Mouse (Mus musculus) MEL (cell line): ENCODE measurements around the gene Poc1a. TPM values are rescaled to one million over a fixed set of nuclear protein-coding genes. Genes with fewer than 3 reads are reported as not detected.

Experiments
- DNase-seq: peaks from one replicate; pipeline ENCODE4 v3.0.0; 2011; ENCODE audit warnings: low read depth, low spot score
- H3K27ac ChIP-seq: 2 replicates; pipeline ENCODE4 v1.5.1; 2012; ENCODE audit warnings: low read depth, mild to moderate bottlenecking, control low read depth, low read length, moderate library complexity; ENCODE audit not compliant: control insufficient read depth
- H3K27me3 ChIP-seq, 2 experiments: fragments of 150-350 bp in 1 of 2; sonication (generic) in 1 of 2; 2 replicates each; pipeline ENCODE4 v1.6.1; 2012; ENCODE audit warnings: low read length in 2 of 2, mild to moderate bottlenecking in 2 of 2, improper control_type of control experiment in 1 of 2, moderate library complexity in 1 of 2; ENCODE audit not compliant: insufficient read depth in 2 of 2, control insufficient read depth in 1 of 2
- H3K36me3 ChIP-seq, 2 experiments: 2 replicates each; pipeline ENCODE4 v1.6.1; 2012 to 2014; ENCODE audit warnings: low read length in 2 of 2, improper control_type of control experiment in 1 of 2, inconsistent platforms in 1 of 2, mild to moderate bottlenecking in 1 of 2; ENCODE audit not compliant: insufficient read depth in 2 of 2, control insufficient read depth in 1 of 2
- H3K4me1 ChIP-seq, 2 experiments: fragments of 150-350 bp in 1 of 2; sonication (generic) in 1 of 2; 2 replicates each; pipeline ENCODE4 v1.6.1; 2012; ENCODE audit warnings: low read length in 2 of 2, improper control_type of control experiment in 1 of 2, mild to moderate bottlenecking in 1 of 2; ENCODE audit not compliant: insufficient read depth in 2 of 2, control insufficient read depth in 1 of 2
- H3K4me3 ChIP-seq, 2 experiments: fragments of 150-350 bp in 1 of 2; sonication (generic) in 1 of 2; 2 replicates each; pipeline ENCODE4 v1.5.1; 2012; ENCODE audit warnings: low read depth in 2 of 2, low read length in 2 of 2, mild to moderate bottlenecking in 2 of 2, moderate library complexity in 2 of 2, control low read depth in 1 of 2, improper control_type of control experiment in 1 of 2; ENCODE audit not compliant: control insufficient read depth in 1 of 2, insufficient read depth in 1 of 2
- H3K79me2 ChIP-seq: 2 replicates; pipeline ENCODE4 v1.6.1; 2012; ENCODE audit warnings: mild to moderate bottlenecking, low read length, moderate library complexity; ENCODE audit not compliant: control insufficient read depth, poor library complexity, insufficient read depth
- H3K9ac ChIP-seq: 2 replicates; pipeline ENCODE4 v1.6.1; 2012; ENCODE audit warnings: low read depth, mild to moderate bottlenecking, control low read depth, low read length, moderate library complexity; ENCODE audit not compliant: control insufficient read depth, poor library complexity, severe bottlenecking
- H3K9me3 ChIP-seq: fragments of 150-350 bp; sonication (generic); replicated peaks from 2 replicates; pipeline ENCODE4 v1.6.1; 2012; ENCODE audit warnings: mild to moderate bottlenecking, low read length, improper control_type of control experiment, moderate library complexity; ENCODE audit not compliant: insufficient read depth
- BHLHE40 ChIP-seq: IDR thresholded peaks from 2 replicates; pipeline ENCODE4 v1.6.1; 2012; ENCODE audit warnings: low read depth, mild to moderate bottlenecking, inconsistent platforms, low read length, improper control_type of control experiment, borderline replicate concordance
- CHD2 ChIP-seq: IDR thresholded peaks from 2 replicates; pipeline ENCODE4 v1.6.1; 2011; ENCODE audit warnings: low read length, improper control_type of control experiment
- CTCF ChIP-seq, 3 experiments: IDR thresholded peaks in 2 of 3; conservative IDR thresholded peaks in 1 of 3; 2 replicates each; pipeline ENCODE4 v1.5.1; 2011 to 2012; ENCODE audit warnings: low read length in 3 of 3, low read depth in 2 of 3, mild to moderate bottlenecking in 2 of 3, improper control_type of control experiment in 1 of 3, inconsistent platforms in 1 of 3, mixed read lengths in 1 of 3, moderate library complexity in 1 of 3; ENCODE audit not compliant: control insufficient read depth in 1 of 3, insufficient read depth in 1 of 3, poor library complexity in 1 of 3, severe bottlenecking in 1 of 3
- E2F4 ChIP-seq: IDR thresholded peaks from 2 replicates; pipeline ENCODE4 v1.6.1; 2011; ENCODE audit warnings: low read depth, low read length, improper control_type of control experiment, borderline replicate concordance
- ELF1 ChIP-seq: IDR thresholded peaks from 2 replicates; pipeline ENCODE4 v1.6.1; 2014; ENCODE audit warnings: low read depth, mild to moderate bottlenecking, inconsistent platforms, low read length, improper control_type of control experiment, moderate library complexity
- EP300 ChIP-seq, 2 experiments: IDR thresholded peaks; 2 replicates each; pipeline ENCODE4 v1.6.1; 2011; ENCODE audit warnings: improper control_type of control experiment in 2 of 2, low read length in 2 of 2, low read depth in 1 of 2, mild to moderate bottlenecking in 1 of 2
- GATA1 ChIP-seq: IDR thresholded peaks from 2 replicates; pipeline ENCODE4 v1.6.1; 2011; ENCODE audit warnings: low read depth, low read length, improper control_type of control experiment
- HCFC1 ChIP-seq: IDR thresholded peaks from 2 replicates; pipeline ENCODE4 v1.6.1; 2012; ENCODE audit warnings: low read depth, mild to moderate bottlenecking, inconsistent platforms, low read length, improper control_type of control experiment, moderate library complexity
- JUND ChIP-seq: IDR thresholded peaks from 2 replicates; pipeline ENCODE4 v1.6.1; 2011; ENCODE audit warnings: low read depth, mild to moderate bottlenecking, improper control_type of control experiment, low read length
- KAT2A ChIP-seq: conservative IDR thresholded peaks from 2 replicates; pipeline ENCODE4 v1.6.1; 2012; ENCODE audit warnings: low read depth, low read length, improper control_type of control experiment, inconsistent platforms
- MAFK ChIP-seq: IDR thresholded peaks from 2 replicates; pipeline ENCODE4 v1.6.1; 2011; ENCODE audit warnings: low read depth, mild to moderate bottlenecking, low read length, improper control_type of control experiment, borderline replicate concordance
- MAX ChIP-seq: IDR thresholded peaks from 2 replicates; pipeline ENCODE4 v1.6.1; 2011; ENCODE audit warnings: low read length, improper control_type of control experiment
- MEF2A ChIP-seq: IDR thresholded peaks from 2 replicates; pipeline ENCODE4 v1.6.1; 2014; ENCODE audit warnings: low read depth, mild to moderate bottlenecking, inconsistent platforms, low read length, improper control_type of control experiment; ENCODE audit not compliant: poor library complexity, insufficient replicate concordance, severe bottlenecking; ENCODE audit errors: extremely low read depth
- MXI1 ChIP-seq: IDR thresholded peaks from 2 replicates; pipeline ENCODE4 v1.6.1; 2011; ENCODE audit warnings: mild to moderate bottlenecking, low read depth, low read length, improper control_type of control experiment
- NELFE ChIP-seq: IDR thresholded peaks from 2 replicates; pipeline ENCODE4 v1.6.1; 2011; ENCODE audit warnings: low read depth, low read length, improper control_type of control experiment
- POLR2A ChIP-seq, 2 experiments: IDR thresholded peaks; 2 replicates each; pipeline ENCODE4 v1.6.1; 2011 to 2012; ENCODE audit warnings: low read length in 2 of 2, mild to moderate bottlenecking in 2 of 2, control low read depth in 1 of 2, improper control_type of control experiment in 1 of 2, low read depth in 1 of 2, moderate library complexity in 1 of 2; ENCODE audit not compliant: control insufficient read depth in 1 of 2, insufficient read depth in 1 of 2, poor library complexity in 1 of 2
- POLR2AphosphoS2 ChIP-seq: IDR thresholded peaks from 2 replicates; pipeline ENCODE4 v1.6.1; 2011; ENCODE audit warnings: low read length, improper control_type of control experiment
- POLR2AphosphoS5 ChIP-seq: IDR thresholded peaks from 2 replicates; pipeline ENCODE4 v1.6.1; 2012; ENCODE audit warnings: low read depth, borderline replicate concordance, mild to moderate bottlenecking, inconsistent platforms, low read length, moderate library complexity, mixed read lengths
- RAD21 ChIP-seq: IDR thresholded peaks from 2 replicates; pipeline ENCODE4 v1.6.1; 2011; ENCODE audit warnings: mild to moderate bottlenecking, low read depth, low read length, improper control_type of control experiment
- SIN3A ChIP-seq: IDR thresholded peaks from 2 replicates; pipeline ENCODE4 v1.6.1; 2012; ENCODE audit warnings: low read length, improper control_type of control experiment, inconsistent platforms
- TAL1 ChIP-seq: IDR thresholded peaks from 2 replicates; pipeline ENCODE4 v1.6.1; 2012; ENCODE audit warnings: mild to moderate bottlenecking, inconsistent platforms, low read length, moderate library complexity, mixed read lengths
- TBP ChIP-seq: IDR thresholded peaks from 2 replicates; pipeline ENCODE4 v1.8.0; 2011; ENCODE audit warnings: low read depth, low read length, improper control_type of control experiment
- TCF12 ChIP-seq: IDR thresholded peaks from 2 replicates; pipeline ENCODE4 v1.6.1; 2014; ENCODE audit warnings: low read depth, mild to moderate bottlenecking, inconsistent platforms, low read length, improper control_type of control experiment, moderate library complexity
- UBTF ChIP-seq: IDR thresholded peaks from 2 replicates; pipeline ENCODE4 v1.6.1; 2012; ENCODE audit warnings: low read depth, mild to moderate bottlenecking, inconsistent platforms, low read length, improper control_type of control experiment, moderate library complexity, borderline replicate concordance; ENCODE audit not compliant: insufficient read depth
- USF2 ChIP-seq, 2 experiments: IDR thresholded peaks; 2 replicates each; pipeline ENCODE4 v1.6.1; 2011 to 2012; ENCODE audit warnings: improper control_type of control experiment in 2 of 2, low read length in 2 of 2, borderline replicate concordance in 1 of 2, inconsistent platforms in 1 of 2, low read depth in 1 of 2, mild to moderate bottlenecking in 1 of 2; ENCODE audit not compliant: insufficient read depth in 1 of 2
- ZKSCAN1 ChIP-seq: IDR thresholded peaks from 2 replicates; pipeline ENCODE4 v1.6.1; 2012; ENCODE audit warnings: low read depth, mild to moderate bottlenecking, inconsistent platforms, low read length, improper control_type of control experiment, moderate library complexity
- ZNF384 ChIP-seq: IDR thresholded peaks from 2 replicates; pipeline ENCODE4 v1.6.1; 2012; ENCODE audit warnings: low read depth, mild to moderate bottlenecking, inconsistent platforms, low read length, improper control_type of control experiment
- polyA plus RNA-seq, 2 experiments: library from polyadenylated mRNA; stranded (reverse) in 1 of 2; unstranded in 1 of 2; fragments of >175 nt in 1 of 2; fragments of >200 nt in 1 of 2; gene quantifications; 2 replicates each; pipeline versions ENCODE4 v1.2.1 to v1.2.4; 2012; ENCODE audit warnings: low replicate concordance in 2 of 2, low read depth in 1 of 2; ENCODE audit not compliant: insufficient read length in 2 of 2, insufficient read depth in 1 of 2, missing spikeins in 1 of 2
- total RNA-seq: library from RNA; depleted of rRNA; stranded (reverse); fragments of 300-350 nt; gene quantifications from 2 replicates; pipeline ENCODE4 v1.2.3, GENCODE M21; 2012

Gene Poc1a
- total and polyA plus RNA-seq, 3 experiments: 33.8 to 41.3 TPM; not detected in 1

GRCm38 (mm10) chr9:106341313-106341686 is 60.4 kb downstream of the Poc1a start:
- Histone ChIP-seq H3K27me3 (no peaks in the 10 kb centered on the region), H3K79me2 (no peaks in the 10 kb centered on the region), H3K9ac (no peak overlapping the region), H3K27ac (no peak overlapping the region), H3K4me3 (no peak overlapping the region), H3K4me1 (no peaks in the 10 kb centered on the region), H3K36me3 (no peaks in the 10 kb centered on the region)
- DNase-seq: no peak
- TF ChIP-seq TBP (no peak), ELF1 (no peak), ZKSCAN1 (no peak), RAD21 (no peak), USF2 (IDR thresholded peaks at IDR 0.05; ENCODE audit: borderline replicate concordance in 1 of 2, insufficient read depth in 1 of 2, low read depth in 1 of 2, low read length in 2 of 2) (no peak), E2F4 (no peak), TCF12 (no peak), CTCF (IDR thresholded peaks at IDR 0.05 in 2 of 3, conservative IDR thresholded peaks at IDR 0.05 in 1 of 3; ENCODE audit: control insufficient read depth in 1 of 3, insufficient read depth in 1 of 3, low read depth in 2 of 3, low read length in 3 of 3, poor library complexity in 1 of 3, severe bottlenecking in 1 of 3) (no peak), EP300 (IDR thresholded peaks at IDR 0.05; ENCODE audit: low read depth in 1 of 2, low read length in 2 of 2) (no peak), MAX (no peak), UBTF (no peak), NELFE (no peak), HCFC1 (no peak), SIN3A (no peak), POLR2A (IDR thresholded peaks at IDR 0.05; ENCODE audit: control insufficient read depth in 1 of 2, insufficient read depth in 1 of 2, low read depth in 1 of 2, low read length in 2 of 2, poor library complexity in 1 of 2) (no peak), GATA1 (no peak), CHD2 (no peak), BHLHE40 (no peak)
- TF ChIP-seq, all 39 proteins: peak for 0
- no peaks in the 10 kb centered on the region for H3K9me3 ChIP-seq

DNA sequence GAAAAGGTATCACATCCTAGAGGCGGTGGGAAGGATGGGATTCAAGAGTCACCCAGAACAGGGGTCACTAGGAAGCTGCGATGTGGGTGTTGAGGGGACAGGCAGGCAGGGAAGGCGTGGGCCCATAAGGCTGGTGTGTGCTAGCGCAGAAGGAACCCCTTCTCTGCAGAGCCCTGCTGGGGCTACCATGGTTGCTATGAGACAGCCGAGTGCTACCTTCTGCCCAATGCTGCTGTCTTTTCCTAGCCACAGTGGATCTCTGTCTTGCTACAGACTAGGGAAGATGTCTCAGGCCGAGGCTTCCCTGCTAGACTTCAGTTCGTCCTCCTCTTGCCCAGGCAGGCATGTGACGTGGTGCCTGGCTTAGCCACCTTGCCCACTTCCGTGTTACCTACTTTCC is 61.7 kb downstream of the Poc1a start:
- H3K27me3 ChIP-seq: no peaks in the 10 kb centered on the region
- H3K4me1 ChIP-seq: no peaks in the 10 kb centered on the region
- no peak overlapping the region for H3K4me3 ChIP-seq
- no peaks in the 10 kb centered on the region for H3K9me3 ChIP-seq
- TF ChIP-seq ELF1: no peak
- no peak for TF ChIP-seq POLR2AphosphoS5
- no peak for TF ChIP-seq POLR2A (IDR thresholded peaks at IDR 0.05; ENCODE audit: control insufficient read depth in 1 of 2, insufficient read depth in 1 of 2, low read depth in 1 of 2, low read length in 2 of 2, poor library complexity in 1 of 2)
- TF ChIP-seq UBTF: no peak
- TF ChIP-seq TAL1: no peak
- TF ChIP-seq CHD2: no peak
- TF ChIP-seq MAFK: no peak
- no peak for TF ChIP-seq MEF2A
- TF ChIP-seq GATA1: no peak
- TF ChIP-seq USF2 (IDR thresholded peaks at IDR 0.05; ENCODE audit: borderline replicate concordance in 1 of 2, insufficient read depth in 1 of 2, low read depth in 1 of 2, low read length in 2 of 2): no peak
- TF ChIP-seq MXI1: no peak
- no peak for TF ChIP-seq ZNF384
- no peak for TF ChIP-seq SIN3A
- TF ChIP-seq POLR2AphosphoS2: no peak
- no peak for TF ChIP-seq KAT2A
- TF ChIP-seq JUND: no peak
- TF ChIP-seq EP300 (IDR thresholded peaks at IDR 0.05; ENCODE audit: low read depth in 1 of 2, low read length in 2 of 2): no peak
- TF ChIP-seq HCFC1: no peak
- TF ChIP-seq MAX: no peak
- no peaks in the 10 kb centered on the region for H3K36me3 ChIP-seq
- no peak overlapping the region for H3K9ac ChIP-seq
- DNase-seq: no peak
- no peak overlapping the region for H3K27ac ChIP-seq
- no peaks in the 10 kb centered on the region for H3K79me2 ChIP-seq
